In genomic region chr13:55471156-55471818, GRCm38 (mm10) we compare ENCODE assay signal across 1 mouse cellular context.
TF ChIP-seq lines count a peak whose summit lies in the region.

No protein-coding gene starts in this region.

TF ChIP-seq in CH12.LX, 34 proteins besides CTCF, POLR2A, EP300 and RAD21:
- TF ChIP-seq RCOR1 (conservative IDR thresholded peaks at IDR 0.05; ENCODE audit: low read depth, low read length): no peak
- TF ChIP-seq MAX (IDR thresholded peaks at IDR 0.05; ENCODE audit: low read length): peak; percentile 91
- peak; percentile 93 for TF ChIP-seq CHD2 (IDR thresholded peaks at IDR 0.05; ENCODE audit: low read length)
- TF ChIP-seq SMC3 (IDR thresholded peaks at IDR 0.05; ENCODE audit: low read depth, low read length): peak; percentile 93
- peak; percentile 67 for TF ChIP-seq ELF1 (IDR thresholded peaks at IDR 0.05; ENCODE audit: low read depth, low read length)
- TF ChIP-seq SIN3A (IDR thresholded peaks at IDR 0.05; ENCODE audit: low read length): peak; percentile 86
- TF ChIP-seq BHLHE40 (IDR thresholded peaks at IDR 0.05; ENCODE audit: low read depth, low read length): peak; percentile 82
- peak; percentile 76 for TF ChIP-seq JUND (conservative IDR thresholded peaks at IDR 0.05; ENCODE audit: low read depth, low read length)
- TF ChIP-seq ZC3H11A (IDR thresholded peaks at IDR 0.05; ENCODE audit: low read depth, low read length): peak; percentile 75
- TF ChIP-seq MAZ (IDR thresholded peaks at IDR 0.05; ENCODE audit: low read depth, low read length): peak; percentile 81; the same call in 1 of the 2 replicates
- TF ChIP-seq KAT2A (IDR thresholded peaks at IDR 0.05; ENCODE audit: insufficient replicate concordance, low read length): 0 out of 2 replicates have a peak, but pooled peaks have one; percentile 61
- TF ChIP-seq PAX5 (IDR thresholded peaks at IDR 0.05; ENCODE audit: low read length): no peak
- peak; percentile 46; the same call in 1 of the 2 replicates for TF ChIP-seq GABPA (IDR thresholded peaks at IDR 0.05; ENCODE audit: insufficient replicate concordance, low read depth, low read length)
- TF ChIP-seq MEF2A (IDR thresholded peaks at IDR 0.05; ENCODE audit: borderline replicate concordance, low read depth, low read length): peak; percentile 87
- peak; percentile 49 for TF ChIP-seq HCFC1 (IDR thresholded peaks at IDR 0.05; ENCODE audit: low read depth, low read length)
- peak; percentile 91 for TF ChIP-seq MYC (IDR thresholded peaks at IDR 0.05; ENCODE audit: low read depth, low read length)
- TF ChIP-seq TBP (conservative IDR thresholded peaks at IDR 0.05; ENCODE audit: low read depth, low read length): no peak
- TF ChIP-seq ZMIZ1 (IDR thresholded peaks at IDR 0.05; ENCODE audit: low read depth, low read length): no peak; the same call in none of the 2 replicates
- TF ChIP-seq IRF4 (IDR thresholded peaks at IDR 0.05; ENCODE audit: low read depth, low read length): peak; percentile 91
- TF ChIP-seq UBTF (IDR thresholded peaks at IDR 0.05; ENCODE audit: low read depth, low read length): no peak; the same call in none of the 2 replicates
- TF ChIP-seq JUN (IDR thresholded peaks at IDR 0.05; ENCODE audit: insufficient read depth, low read depth, low read length): peak; percentile 75
- peak; percentile 73; the same call in 1 of the 2 replicates for TF ChIP-seq TCF12 (IDR thresholded peaks at IDR 0.05; ENCODE audit: low read depth, low read length)
- no peak for TF ChIP-seq POLR2AphosphoS2 (IDR thresholded peaks at IDR 0.05; ENCODE audit: low read depth, low read length)
- no peak; the same call in 1 of the 2 replicates for TF ChIP-seq NELFE (IDR thresholded peaks at IDR 0.05; ENCODE audit: low read depth, low read length)
- peak; percentile 98 for TF ChIP-seq ETS1 (conservative IDR thresholded peaks at IDR 0.05; ENCODE audit: low read depth, low read length)
- peak; percentile 69; the same call in 1 of the 2 replicates for TF ChIP-seq MAFK (IDR thresholded peaks at IDR 0.05; ENCODE audit: insufficient replicate concordance, low read length)
- peak; percentile 87 for TF ChIP-seq MXI1 (IDR thresholded peaks at IDR 0.05; ENCODE audit: low read depth, low read length)
